Comparison of ENCODE assay signal across 11 mouse cellular contexts in the genomic region with DNA sequence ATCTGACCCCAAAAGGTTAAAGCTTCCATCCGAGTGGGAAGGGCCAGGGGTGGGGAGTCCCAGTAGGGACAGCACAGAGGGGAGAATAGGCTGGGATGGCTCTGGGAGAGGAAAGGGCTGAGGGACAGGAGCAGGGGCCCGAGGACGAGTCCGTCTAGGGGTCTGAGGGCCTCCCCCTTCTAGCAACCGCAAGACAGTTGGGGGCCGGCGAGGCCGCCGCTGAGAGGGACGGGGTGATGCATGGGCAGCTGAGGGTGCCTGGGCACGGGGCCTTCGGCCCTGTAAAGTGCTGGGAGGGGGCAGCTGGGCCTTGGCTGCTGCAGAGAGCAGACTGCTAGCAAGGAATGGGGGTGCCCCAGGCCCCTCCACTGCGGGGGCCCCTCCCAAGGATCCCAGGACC. TPM values are rescaled to one million over a fixed set of nuclear protein-coding genes. Genes with fewer than 3 reads are reported as not detected.
DNase-seq lines count a peak whose midpoint lies in the region; ATAC-seq lines count a peak whose summit lies in the region.
"Had no signal": no experiment of that assay in that cellular context is flagged by ENCODE, and none has a peak within 500 bp of the region (broad histone marks: within the 10 kb centered on the region; RNA-seq: fewer than 3 reads in every experiment).

No protein-coding gene starts in this region.

- no peak for ATAC-seq in midbrain, embryonic 12.5 days (ENCODE audit: low FRiP score, low read depth)
- ATAC-seq in midbrain, embryonic 11.5 days (ENCODE audit: low FRiP score), result no peak
- ATAC-seq in hindbrain, embryonic 13.5 days (ENCODE audit: low FRiP score), result no peak
- ATAC-seq in neural tube, embryonic 13.5 days (ENCODE audit: low read depth), result no peak

- no peak overlapping the region for H3K27ac ChIP-seq in midbrain, embryonic 12.5 days (replicated peaks)
- no peak overlapping the region for H3K27ac ChIP-seq in midbrain, embryonic 11.5 days (ENCODE audit: low read depth, low read length)
- peak overlapping the region; percentile 15; the same call in 1 of the 2 replicates for H3K27ac ChIP-seq in hindbrain, embryonic 13.5 days
- no peak overlapping the region for H3K27ac ChIP-seq in neural tube, embryonic 13.5 days (replicated peaks)

- H3K9me3 ChIP-seq in midbrain, embryonic 12.5 days, result no peaks in the 10 kb centered on the region
- H3K9me3 ChIP-seq in midbrain, embryonic 11.5 days (ENCODE audit: control insufficient read depth, low read length), result no peaks in the 10 kb centered on the region
- no peaks in the 10 kb centered on the region for H3K9me3 ChIP-seq in hindbrain, embryonic 13.5 days
- H3K9me3 ChIP-seq in neural tube, embryonic 13.5 days, result no peaks in the 10 kb centered on the region

- peak; percentile 95 for DNase-seq in heart, adult 11 months
- no peak for DNase-seq in heart, adult 9 months (ENCODE audit: low spot score in 2 of 2)
- DNase-seq in midbrain, embryonic 11.5 days (ENCODE audit: low spot score, missing footprints), result no peak
- DNase-seq in kidney, postnatal 36 days, result no peak
- no peak for DNase-seq in layer of hippocampus, adult 9-10 months (ENCODE audit: low spot score)
- DNase-seq: heart, postnatal 36 days; lung, postnatal 36 days; right cerebral cortex, postnatal 4 days had no signal

- no peak overlapping the region for H3K4me2 ChIP-seq in midbrain, embryonic 12.5 days (replicated peaks)
- no peak overlapping the region for H3K4me2 ChIP-seq in midbrain, embryonic 11.5 days
- peak overlapping the region; percentile 8; the same call in 1 of the 2 replicates for H3K4me2 ChIP-seq in hindbrain, embryonic 13.5 days
- peak overlapping the region; percentile 88; the same call in 1 of the 2 replicates for H3K4me2 ChIP-seq in neural tube, embryonic 13.5 days

- no peaks in the 10 kb centered on the region for H3K27me3 ChIP-seq in midbrain, embryonic 12.5 days
- no peaks in the 10 kb centered on the region for H3K27me3 ChIP-seq in midbrain, embryonic 11.5 days (ENCODE audit: control insufficient read depth, insufficient read depth, low read length)
- H3K27me3 ChIP-seq in hindbrain, embryonic 13.5 days, result no peaks in the 10 kb centered on the region
- no peaks in the 10 kb centered on the region for H3K27me3 ChIP-seq in neural tube, embryonic 13.5 days

- H3K36me3 ChIP-seq in midbrain, embryonic 12.5 days, result peaks cover 67% of the 10 kb centered on the region
- peaks cover 32% of the 10 kb centered on the region for H3K36me3 ChIP-seq in midbrain, embryonic 11.5 days (ENCODE audit: control insufficient read depth, insufficient read depth, low read length)
- peaks cover 68% of the 10 kb centered on the region for H3K36me3 ChIP-seq in hindbrain, embryonic 13.5 days
- H3K36me3 ChIP-seq in neural tube, embryonic 13.5 days, result peaks cover 68% of the 10 kb centered on the region

- peaks cover 45% of the 10 kb centered on the region for H3K4me1 ChIP-seq in midbrain, embryonic 12.5 days
- H3K4me1 ChIP-seq in midbrain, embryonic 11.5 days (ENCODE audit: control insufficient read depth, insufficient read depth, low read length), result peaks cover 32% of the 10 kb centered on the region
- peaks cover 49% of the 10 kb centered on the region for H3K4me1 ChIP-seq in hindbrain, embryonic 13.5 days (replicated peaks)
- peaks cover 49% of the 10 kb centered on the region for H3K4me1 ChIP-seq in neural tube, embryonic 13.5 days (replicated peaks)

- H3K9ac ChIP-seq in midbrain, embryonic 12.5 days (replicated peaks), result peak overlapping the region; percentile 31; the same call in 1 of the 2 replicates
- no peak overlapping the region for H3K9ac ChIP-seq in midbrain, embryonic 11.5 days (ENCODE audit: low read length)
- peak overlapping the region; percentile 88 for H3K9ac ChIP-seq in hindbrain, embryonic 13.5 days
- H3K9ac ChIP-seq in neural tube, embryonic 13.5 days, result peak overlapping the region; percentile 88; the same call in 1 of the 2 replicates

- H3K4me3 ChIP-seq in midbrain, embryonic 12.5 days, result 0 out of 2 replicates have a peak overlapping the region, but pooled peaks have one; percentile 5
- H3K4me3 ChIP-seq in midbrain, embryonic 11.5 days (ENCODE audit: low read depth, low read length), result no peak overlapping the region
- H3K4me3 ChIP-seq in hindbrain, embryonic 13.5 days, result no peak overlapping the region
- no peak overlapping the region for H3K4me3 ChIP-seq in neural tube, embryonic 13.5 days

- 67% methylated on average over 13 of the region's 13 CpGs for WGBS in midbrain, embryonic 12.5 days
- 75% methylated on average over 13 of the region's 13 CpGs for WGBS in midbrain, embryonic 11.5 days
- WGBS in hindbrain, embryonic 13.5 days, result 74% methylated on average over 13 of the region's 13 CpGs
- 73% methylated on average over 13 of the region's 13 CpGs for WGBS in neural tube, embryonic 13.5 days

RNA-seq across cellular contexts. Expression of gene Mbd6, which starts 3.2 kb away (rescaled TPM):
- 20.3 and 21.7 TPM in 2 replicates for polyA plus RNA-seq in midbrain, embryonic 12.5 days (2016; fragmentation: Nextera tagmentation; extraction: Ambion mirVana)
- polyA plus RNA-seq in midbrain, embryonic 11.5 days (2014; fragmentation: Nextera tagmentation; extraction: Ambion mirVana), result 12.3 and 16.3 TPM in 2 replicates
- polyA plus RNA-seq in hindbrain, embryonic 13.5 days (2015; fragmentation: Nextera tagmentation; extraction: Ambion mirVana), result 12.1 and 16.5 TPM in 2 replicates
- polyA plus RNA-seq in neural tube, embryonic 13.5 days (2015; fragmentation: Nextera tagmentation; extraction: Ambion mirVana), result 14.5 and 16.7 TPM in 2 replicates

RNA-seq across cellular contexts. Expression of gene Dctn2, which starts 19.5 kb away (rescaled TPM):
- 245 and 250 TPM in 2 replicates for polyA plus RNA-seq in midbrain, embryonic 12.5 days (2016; fragmentation: Nextera tagmentation; extraction: Ambion mirVana)
- 196 and 206 TPM in 2 replicates for polyA plus RNA-seq in midbrain, embryonic 11.5 days (2014; fragmentation: Nextera tagmentation; extraction: Ambion mirVana)
- 308 and 330 TPM in 2 replicates for polyA plus RNA-seq in hindbrain, embryonic 13.5 days (2015; fragmentation: Nextera tagmentation; extraction: Ambion mirVana)
- polyA plus RNA-seq in neural tube, embryonic 13.5 days (2015; fragmentation: Nextera tagmentation; extraction: Ambion mirVana), result 285 and 322 TPM in 2 replicates

RNA-seq across cellular contexts. Expression of gene Kif5a, which starts 22.5 kb away (rescaled TPM):
- 53.9 and 61.6 TPM in 2 replicates for polyA plus RNA-seq in midbrain, embryonic 12.5 days (2016; fragmentation: Nextera tagmentation; extraction: Ambion mirVana)
- 26.3 and 31.1 TPM in 2 replicates for polyA plus RNA-seq in midbrain, embryonic 11.5 days (2014; fragmentation: Nextera tagmentation; extraction: Ambion mirVana)
- polyA plus RNA-seq in hindbrain, embryonic 13.5 days (2015; fragmentation: Nextera tagmentation; extraction: Ambion mirVana), result 86.3 and 88.5 TPM in 2 replicates
- polyA plus RNA-seq in neural tube, embryonic 13.5 days (2015; fragmentation: Nextera tagmentation; extraction: Ambion mirVana), result 102 and 104 TPM in 2 replicates

RNA-seq across cellular contexts. Expression of gene Mars, which starts 25.9 kb away (rescaled TPM):
- 156 and 166 TPM in 2 replicates for polyA plus RNA-seq in midbrain, embryonic 12.5 days (2016; fragmentation: Nextera tagmentation; extraction: Ambion mirVana)
- 185 and 187 TPM in 2 replicates for polyA plus RNA-seq in midbrain, embryonic 11.5 days (2014; fragmentation: Nextera tagmentation; extraction: Ambion mirVana)
- 116 and 119 TPM in 2 replicates for polyA plus RNA-seq in hindbrain, embryonic 13.5 days (2015; fragmentation: Nextera tagmentation; extraction: Ambion mirVana)
- polyA plus RNA-seq in neural tube, embryonic 13.5 days (2015; fragmentation: Nextera tagmentation; extraction: Ambion mirVana), result 103 and 110 TPM in 2 replicates

RNA-seq across cellular contexts. Expression of gene Arhgap9, which starts 36.1 kb away (rescaled TPM):
- 0.86 and 1.1 TPM in 2 replicates for polyA plus RNA-seq in midbrain, embryonic 12.5 days (2016; fragmentation: Nextera tagmentation; extraction: Ambion mirVana)
- 1.1 and 1.4 TPM in 2 replicates for polyA plus RNA-seq in midbrain, embryonic 11.5 days (2014; fragmentation: Nextera tagmentation; extraction: Ambion mirVana)
- polyA plus RNA-seq in hindbrain, embryonic 13.5 days (2015; fragmentation: Nextera tagmentation; extraction: Ambion mirVana), result 1.0 and 1.1 TPM in 2 replicates
- polyA plus RNA-seq in neural tube, embryonic 13.5 days (2015; fragmentation: Nextera tagmentation; extraction: Ambion mirVana), result 1.0 and 1.4 TPM in 2 replicates

Comparison
In these comparisons a context has a peak if more than half of its experiments do, and no peak if none do; other contexts are left out.
1. H3K4me2 ChIP-seq: peak in hindbrain, embryonic 13.5 days (single experiment) and neural tube, embryonic 13.5 days (single experiment); none in midbrain, embryonic 12.5 days (single experiment) and midbrain, embryonic 11.5 days (single experiment).